Mouse (Mus musculus): ENCODE measurements around the gene Pik3r6.

Pik3r6 gene

GRCm38 (mm10) chr11:68583906-68584480 lies 81.2 kb downstream of the Pik3r6 start:
- no peak for DNase-seq (ENCODE audit: low spot score)

- peak; percentile 40 for DNase-seq (ENCODE audit: low spot score)
These were observed 83.1 kb downstream of the Pik3r6 start for GRCm38 (mm10) chr11:68585890-68586289.

- DNase-seq (ENCODE audit: low spot score): no peak
These were observed 83.9 kb downstream of the Pik3r6 start, which contains the start of gene Ccdc42 for GRCm38 (mm10) chr11:68586721-68587120. TSS of gene Ccdc42 (plus strand) at chr11:68587021.

GRCm38 (mm10) chr11:68589055-68589809 lies 86.4 kb downstream of the Pik3r6 start:
- DNase-seq (ENCODE audit: low spot score): peak; percentile 92

- no peak for DNase-seq (ENCODE audit: low spot score)
These were observed 88.9 kb downstream of the Pik3r6 start for GRCm38 (mm10) chr11:68591708-68592107.

GRCm38 (mm10) chr11:68593247-68593646 lies 90.4 kb downstream of the Pik3r6 start:
- DNase-seq (ENCODE audit: low spot score): no peak

- no peak for DNase-seq (ENCODE audit: low spot score)
These were observed 95.1 kb downstream of the Pik3r6 start for GRCm38 (mm10) chr11:68597912-68598311.

GRCm38 (mm10) chr11:68600551-68601021 lies 97.8 kb downstream of the Pik3r6 start:
- no peak for DNase-seq (ENCODE audit: low spot score)

GRCm38 (mm10) chr11:68601486-68601991 lies 98.7 kb downstream of the Pik3r6 start:
- DNase-seq (ENCODE audit: low spot score): no peak

All from adipocyte (in vitro differentiated cells).